Mouse (Mus musculus) forebrain, postnatal 0 days (tissue): ENCODE measurements at regions not wholly inside any gene's neighbourhood (a gene's known extent, or its start where the extent isn't known, plus 50 kb on each side); places are given as distances from the start of the nearest gene placed in this dataset.
A peak's percentile ranks its signal among the peaks of the same experiment; 100 is the strongest.

ENCODE experiments used
- ATAC-seq: fragments of 200-750 bp; cut with Nextera tagmentation; 2 replicates; pipeline ENCODE4 v1.8.0; 2017; ENCODE audit warnings: mild to moderate bottlenecking, moderate library complexity
- DNase-seq: peaks from one replicate; pipeline ENCODE4 v3.0.0-alpha.2; 2015
- H3K27ac ChIP-seq: fragments of 300-500 bp; sonication (generic); 2 replicates; pipeline ENCODE4 v1.5.1; 2014; ENCODE audit warnings: low read depth, mild to moderate bottlenecking, antibody characterized with exemption, low read length, moderate library complexity, mixed read lengths
- H3K27me3 ChIP-seq: fragments of 300-500 bp; sonication (generic); 2 replicates; pipeline ENCODE4 v1.6.1; 2014; ENCODE audit warnings: mild to moderate bottlenecking, low read length, mixed read lengths; ENCODE audit not compliant: insufficient read depth
- H3K36me3 ChIP-seq: fragments of 300-500 bp; sonication (generic); 2 replicates; pipeline ENCODE4 v1.6.1; 2014; ENCODE audit warnings: mild to moderate bottlenecking, moderate library complexity; ENCODE audit not compliant: insufficient read depth
- H3K4me1 ChIP-seq: fragments of 300-500 bp; sonication (generic); 2 replicates; pipeline ENCODE4 v1.6.1; 2014; ENCODE audit warnings: antibody characterized with exemption; ENCODE audit not compliant: insufficient read depth
- H3K4me2 ChIP-seq: fragments of 300-500 bp; sonication (generic); 2 replicates; pipeline ENCODE4 v1.6.1; 2014; ENCODE audit warnings: low read depth, mild to moderate bottlenecking, moderate library complexity
- H3K4me3 ChIP-seq: fragments of 300-500 bp; sonication (generic); 2 replicates; pipeline ENCODE4 v1.5.1; 2014; ENCODE audit warnings: low read depth, low read length, mixed read lengths
- H3K9ac ChIP-seq: fragments of 300-500 bp; sonication (generic); 2 replicates; pipeline ENCODE4 v1.6.1; 2014; ENCODE audit warnings: mild to moderate bottlenecking
- H3K9me3 ChIP-seq: fragments of 300-500 bp; sonication (generic); 2 replicates; pipeline ENCODE4 v1.6.1; 2016; ENCODE audit warnings: low read length
- CTCF ChIP-seq: sonication (generic); IDR thresholded peaks from 2 replicates; pipeline ENCODE4 v1.5.1; 2016; ENCODE audit warnings: antibody characterized with exemption, control low read depth, low read depth
- WGBS: fragments of 180-500 bp; shearing (Covaris S2); extraction: QIAGEN DNeasy Blood & Tissue Kit; methylation state at CpG from one replicate; pipeline ENCODE4 v1.1.7; 2014; 5-methylcytosine and 5-hydroxymethylcytosine counted together

- H3K9ac ChIP-seq: no peak overlapping the region
- TF ChIP-seq CTCF: peak; percentile 63
- no peak overlapping the region for H3K27ac ChIP-seq
- H3K27me3 ChIP-seq: no peaks in the 10 kb centered on the region
- H3K4me3 ChIP-seq: no peak overlapping the region
- H3K4me2 ChIP-seq: no peak overlapping the region
- 28% methylated on average over 4 of the region's 4 CpGs for WGBS
- H3K9me3 ChIP-seq: no peaks in the 10 kb centered on the region
- ATAC-seq (no peak; the same call in 1 of the 2 replicates), DNase-seq (peak; percentile 56)
- no peaks in the 10 kb centered on the region for H3K36me3 ChIP-seq
- H3K4me1 ChIP-seq: no peaks in the 10 kb centered on the region
Measured at GRCm38 (mm10) chr17:54065187-54065795, 74.8 kb upstream of the Sult1c1 start.

DNA sequence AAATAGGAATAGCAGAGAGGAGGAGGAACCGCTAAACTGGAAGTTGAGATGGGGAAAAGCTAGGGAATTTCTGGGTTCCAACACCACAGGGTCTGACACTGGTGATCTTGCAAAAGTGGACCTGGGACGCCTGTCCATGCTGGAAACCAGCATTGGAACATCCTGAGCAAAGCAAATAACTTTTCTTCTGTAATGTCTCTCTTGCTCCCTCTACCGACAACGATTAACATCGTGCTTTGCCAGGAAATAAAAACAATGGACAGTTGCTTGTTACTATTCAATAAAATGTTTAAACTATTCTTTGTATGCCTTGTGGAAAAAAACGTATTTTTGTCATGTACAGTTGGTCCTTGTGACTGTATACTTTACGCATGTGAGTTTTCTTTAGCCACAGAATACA lies 70.8 kb upstream of the Sult1c1 start:
- Histone ChIP-seq H3K4me3 (no peak overlapping the region), H3K27ac (no peak overlapping the region), H3K4me2 (no peak overlapping the region), H3K9ac (no peak overlapping the region), H3K4me1 (no peaks in the 10 kb centered on the region), H3K36me3 (no peaks in the 10 kb centered on the region), H3K27me3 (no peaks in the 10 kb centered on the region), H3K9me3 (no peaks in the 10 kb centered on the region)
- WGBS: 34% methylated on average over 7 of the region's 7 CpGs
- peak; percentile 43 for DNase-seq
- no peak for ATAC-seq
- peak; percentile 65 for TF ChIP-seq CTCF
